Mouse (Mus musculus): ENCODE measurements around the gene Tmem199.

The Tmem199 gene

GRCm38 (mm10) chr11:78524838-78525237 lies 12.9 kb upstream of the Tmem199 start:
- no peak for DNase-seq (ENCODE audit: inconsistent ontology term)

- peak; percentile 63 for DNase-seq (ENCODE audit: inconsistent ontology term)
Observed at GRCm38 (mm10) chr11:78523241-78523955, 11.4 kb upstream of the Tmem199 start.

GRCm38 (mm10) chr11:78522481-78522997 lies 10.6 kb upstream of the Tmem199 start:
- DNase-seq (ENCODE audit: inconsistent ontology term) = peak; percentile 73

GRCm38 (mm10) chr11:78521880-78522279 lies 9.9 kb upstream of the Tmem199 start:
- no peak for DNase-seq (ENCODE audit: inconsistent ontology term)

- DNase-seq (ENCODE audit: inconsistent ontology term) = no peak
Observed at GRCm38 (mm10) chr11:78518931-78519330, 7.0 kb upstream of the Tmem199 start.

- DNase-seq (ENCODE audit: inconsistent ontology term) = no peak
Observed at GRCm38 (mm10) chr11:78515549-78516325, 3.8 kb upstream of the Tmem199 start.

- DNase-seq (ENCODE audit: inconsistent ontology term) = no peak
Observed at GRCm38 (mm10) chr11:78513106-78513790, 1.3 kb upstream of the Tmem199 start.

GRCm38 (mm10) chr11:78509148-78509547 lies 2.8 kb downstream of the Tmem199 start:
- no peak for DNase-seq (ENCODE audit: inconsistent ontology term)

GRCm38 (mm10) chr11:78505430-78505829 lies 6.5 kb downstream of the Tmem199 start:
- DNase-seq (ENCODE audit: inconsistent ontology term) = no peak

- DNase-seq (ENCODE audit: inconsistent ontology term) = no peak
Observed at GRCm38 (mm10) chr11:78502909-78503650, 8.9 kb downstream of the Tmem199 start, which contains the start of gene Sebox. Sebox (plus strand) TSS chr11:78503447.

- DNase-seq (ENCODE audit: inconsistent ontology term) = no peak
Observed at GRCm38 (mm10) chr11:78501529-78501928, 10.4 kb downstream of the Tmem199 start.

GRCm38 (mm10) chr11:78500623-78501202 lies 11.3 kb downstream of the Tmem199 start:
- no peak for DNase-seq (ENCODE audit: inconsistent ontology term)

- DNase-seq (ENCODE audit: inconsistent ontology term) = no peak
Observed at GRCm38 (mm10) chr11:78499543-78499942, 12.4 kb downstream of the Tmem199 start.

GRCm38 (mm10) chr11:78499004-78499403 lies 13.0 kb downstream of the Tmem199 start, which contains the start of gene Vtn:
Vtn (plus strand) TSS chr11:78499091.
- no peak for DNase-seq (ENCODE audit: inconsistent ontology term)

GRCm38 (mm10) chr11:78497544-78498522 lies 14.1 kb downstream of the Tmem199 start, which contains the start of gene Sarm1:
Sarm1 (minus strand) TSS chr11:78497754.
- DNase-seq (ENCODE audit: inconsistent ontology term) = peak; percentile 95

- DNase-seq (ENCODE audit: inconsistent ontology term) = no peak
Observed at GRCm38 (mm10) chr11:78497071-78497541, 14.9 kb downstream of the Tmem199 start.

- peak; percentile 59 for DNase-seq (ENCODE audit: inconsistent ontology term)
Observed at GRCm38 (mm10) chr11:78495904-78496303, 16.1 kb downstream of the Tmem199 start.

- peak; percentile 50 for DNase-seq (ENCODE audit: inconsistent ontology term)
Observed at GRCm38 (mm10) chr11:78490781-78491241, 21.2 kb downstream of the Tmem199 start.

GRCm38 (mm10) chr11:78488168-78488567 lies 23.8 kb downstream of the Tmem199 start:
- peak; percentile 64 for DNase-seq (ENCODE audit: inconsistent ontology term)
